Mouse (Mus musculus) cerebellum, adult 2 months (tissue): Measurements from ENCODE around the gene Zc3h7a.

Experiments used
- CTCF ChIP-seq: fragments of 200-500 bp; IDR thresholded peaks from 2 replicates; pipeline ENCODE4 v1.5.1; 2011; ENCODE audit warnings: low read depth, mild to moderate bottlenecking, control low read depth, low read length, moderate library complexity, borderline replicate concordance; ENCODE audit not compliant: insufficient read depth
- POLR2A ChIP-seq: fragments of 200-500 bp; IDR thresholded peaks from 2 replicates; pipeline ENCODE4 v1.6.1; 2011; ENCODE audit warnings: low read length, control low read depth, borderline replicate concordance; ENCODE audit not compliant: insufficient read depth

- TF ChIP-seq CTCF (no peak), POLR2A (no peak)
These were observed 17.0 kb upstream of the Zc3h7a start for GRCm38 (mm10) chr16:11193231-11193630.
